Mouse (Mus musculus): ENCODE data around the gene Mmrn2. TPM values are rescaled to one million over a fixed set of nuclear protein-coding genes. Genes with fewer than 3 reads are reported as not detected.

Gene Mmrn2
- 18.1 and 18.8 TPM in 2 replicates for polyA plus RNA-seq (2012; rRNA removed; ENCODE audit: low replicate concordance)

GRCm38 (mm10) chr14:34375415-34375904 is at the start of gene Mmrn2:
Gene Mmrn2 (plus strand): TSS chr14:34375465.

GRCm38 (mm10) chr14:34355301-34355700 is 20.0 kb upstream of the Mmrn2 start, which contains the start of gene Fam25c:
Gene Fam25c (minus strand): TSS chr14:34355433.

GRCm38 (mm10) chr14:34374577-34374976 is 688 bp upstream of the Mmrn2 start, which contains the start of gene Sncg:
Gene Sncg (minus strand): TSS chr14:34374789.

Other genes with a start within 250 kb of the Mmrn2 start
- 0.07 and 0.32 TPM in 2 replicates for gene Npy4r, start 223.0 kb upstream of the Mmrn2 start, polyA plus RNA-seq (2012; rRNA removed; ENCODE audit: low replicate concordance)
- gene Gprin2, start 173.8 kb upstream of the Mmrn2 start, polyA plus RNA-seq (2012; rRNA removed; ENCODE audit: low replicate concordance) = 0.42 and 0.69 TPM in 2 replicates
- 10.9 and 11.4 TPM in 2 replicates for gene Syt15, start 155.9 kb upstream of the Mmrn2 start, polyA plus RNA-seq (2012; rRNA removed; ENCODE audit: low replicate concordance)
- gene Shld2, start 65.0 kb upstream of the Mmrn2 start, polyA plus RNA-seq (2012; rRNA removed; ENCODE audit: low replicate concordance) = 2.2 and 3.2 TPM in 2 replicates
- gene Glud1, start 64.7 kb upstream of the Mmrn2 start, polyA plus RNA-seq (2012; rRNA removed; ENCODE audit: low replicate concordance) = 76.9 and 149 TPM in 2 replicates
- 17.3 and 19.4 TPM in 2 replicates for gene Fam25c, start 20.0 kb upstream of the Mmrn2 start, polyA plus RNA-seq (2012; rRNA removed; ENCODE audit: low replicate concordance)
- 206 and 276 TPM in 2 replicates for gene Sncg, start 676 bp upstream of the Mmrn2 start, polyA plus RNA-seq (2012; rRNA removed; ENCODE audit: low replicate concordance)
- 4.6 and 22.3 TPM in 2 replicates for gene Bmpr1a, start 127.9 kb downstream of the Mmrn2 start, polyA plus RNA-seq (2012; rRNA removed; ENCODE audit: low replicate concordance)
- gene 9230112D13Rik, start 147.3 kb downstream of the Mmrn2 start, polyA plus RNA-seq (2012; rRNA removed; ENCODE audit: low replicate concordance) = not detected in 2 replicates
- 2.3 and 623 TPM in 2 replicates for gene Ldb3, start 213.2 kb downstream of the Mmrn2 start, polyA plus RNA-seq (2012; rRNA removed; ENCODE audit: low replicate concordance)
- gene Opn4, start 224.7 kb downstream of the Mmrn2 start, polyA plus RNA-seq (2012; rRNA removed; ENCODE audit: low replicate concordance) = not detected in 2 replicates

Data from mammary gland, adult 2 months (tissue).